Mouse (Mus musculus): ENCODE measurements around the gene Tex33. TPM values are rescaled to one million over a fixed set of nuclear protein-coding genes. Genes with fewer than 3 reads are reported as not detected.
"Not testable (repeated sequence)": the region's sequence is repeated elsewhere in the genome, so short reads cannot be mapped to it uniquely, and the experiment has no call there.

The Tex33 gene
- polyA plus RNA-seq, 1 experiment, result not detected

DNA sequence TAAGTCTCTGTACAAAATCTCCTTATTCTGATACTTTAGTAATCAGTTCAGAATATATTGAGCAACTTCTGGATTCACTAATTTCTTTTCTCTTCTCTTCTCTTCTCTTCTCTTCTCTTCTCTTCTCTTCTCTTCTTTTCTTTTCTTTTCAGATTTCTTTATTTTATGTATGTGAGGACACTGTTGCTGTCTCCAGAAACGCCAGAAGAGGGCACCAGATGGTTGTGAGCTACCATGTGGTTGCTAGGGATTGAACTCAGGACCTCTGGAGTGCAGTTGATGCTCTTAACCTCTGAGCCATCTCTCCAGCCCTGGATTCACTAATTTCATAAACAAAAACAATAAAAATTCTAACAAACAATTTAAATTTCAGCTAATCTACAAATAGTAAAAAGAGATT lies 40.8 kb downstream of the Tex33 start:
- TF ChIP-seq CTCF (IDR thresholded peaks at IDR 0.05; ENCODE audit: control insufficient read depth, insufficient read depth, low read length) (peak; percentile 66), POLR2A (IDR thresholded peaks at IDR 0.05; ENCODE audit: borderline replicate concordance, control insufficient read depth, low read depth, low read length) (no peak)

DNA sequence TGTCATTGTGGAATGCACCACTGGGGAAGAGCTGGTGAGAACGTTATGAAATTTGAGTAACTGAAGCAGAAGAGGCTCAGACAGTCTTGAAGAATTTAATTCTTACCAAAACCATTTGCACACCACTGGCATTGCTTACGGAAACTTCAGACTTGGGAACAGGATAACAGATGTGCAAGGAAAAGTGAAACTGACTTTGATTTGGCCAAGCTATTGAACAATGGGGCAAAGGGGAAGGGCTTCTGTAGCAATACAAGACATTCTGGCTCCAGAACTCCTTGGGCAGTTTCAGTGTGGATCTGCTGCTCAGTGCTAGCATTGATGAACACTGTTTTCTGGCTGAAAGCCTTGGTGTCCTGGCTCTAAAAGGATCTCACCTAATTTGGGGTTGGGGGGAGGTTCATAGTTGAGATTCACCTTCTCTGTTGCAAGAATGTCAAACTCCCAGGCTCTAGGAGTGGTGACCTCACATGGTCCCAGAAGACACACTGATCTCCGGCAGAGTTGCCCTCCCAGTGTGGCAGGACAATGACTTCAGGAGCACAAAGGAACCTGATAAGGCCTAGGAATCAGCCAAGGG lies 44.0 kb downstream of the Tex33 start:
- peaks cover 1% of the 10 kb centered on the region for H3K4me1 ChIP-seq (ENCODE audit: control insufficient read depth, insufficient read depth, low read length)
- WGBS, result 39% methylated on average over 3 of the region's 3 CpGs
- no peak overlapping the region for H3K4me3 ChIP-seq (replicated peaks; ENCODE audit: control insufficient read depth, low read depth, low read length)
- TF ChIP-seq POLR2A (IDR thresholded peaks at IDR 0.05; ENCODE audit: borderline replicate concordance, control insufficient read depth, low read depth, low read length) (no peak), CTCF (IDR thresholded peaks at IDR 0.05; ENCODE audit: control insufficient read depth, insufficient read depth, low read length) (no peak)
- 0 out of 2 replicates have a peak overlapping the region, but pooled peaks have one; percentile 26 for H3K27ac ChIP-seq (ENCODE audit: control insufficient read depth, insufficient read depth, low read depth, low read length, poor library complexity)

More for the DNA sequence above, 40.8 kb downstream of the Tex33 start:
- peaks cover 1% of the 10 kb centered on the region for H3K4me1 ChIP-seq (ENCODE audit: control insufficient read depth, insufficient read depth, low read length)
- 0% methylated on average over 1 of the region's 1 CpGs for WGBS
- no peak overlapping the region for H3K4me3 ChIP-seq (replicated peaks; ENCODE audit: control insufficient read depth, low read depth, low read length)
- no peak overlapping the region; the same call in 1 of the 2 replicates for H3K27ac ChIP-seq (ENCODE audit: control insufficient read depth, insufficient read depth, low read depth, low read length, poor library complexity)

- Histone ChIP-seq H3K4me3 (replicated peaks; ENCODE audit: control insufficient read depth, low read depth, low read length) (no peak overlapping the region), H3K27ac (ENCODE audit: control insufficient read depth, insufficient read depth, low read depth, low read length, poor library complexity) (no peak overlapping the region), H3K4me1 (ENCODE audit: control insufficient read depth, insufficient read depth, low read length) (no peaks in the 10 kb centered on the region)
- TF ChIP-seq POLR2A (IDR thresholded peaks at IDR 0.05; ENCODE audit: borderline replicate concordance, control insufficient read depth, low read depth, low read length) (no peak), CTCF (IDR thresholded peaks at IDR 0.05; ENCODE audit: control insufficient read depth, insufficient read depth, low read length) (no peak)
- 83% methylated on average over 3 of the region's 3 CpGs for WGBS
These were observed 51.1 kb downstream of the Tex33 start for GRCm38 (mm10) chr15:78344567-78344966.

DNA sequence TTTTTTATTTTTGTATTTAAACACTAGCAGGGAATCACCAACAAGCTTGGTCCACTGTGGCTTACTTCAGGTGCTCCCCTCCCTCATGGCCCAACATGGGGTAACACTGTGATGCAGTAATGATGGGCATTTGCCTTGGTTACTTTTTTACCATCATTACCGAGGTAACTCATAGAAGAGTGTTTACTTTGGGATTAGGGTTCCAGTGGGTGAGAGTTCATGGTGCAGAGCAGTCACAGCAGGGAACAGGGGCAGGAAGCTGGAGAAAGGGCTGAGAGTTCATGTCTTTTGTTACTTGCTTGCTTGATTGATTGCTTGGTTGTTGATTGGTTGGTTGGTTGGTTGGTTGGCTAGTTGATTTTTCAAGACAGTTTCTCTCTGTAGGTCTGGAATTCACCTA lies 52.0 kb downstream of the Tex33 start:
- Histone ChIP-seq H3K4me1 (ENCODE audit: control insufficient read depth, insufficient read depth, low read length) (no peaks in the 10 kb centered on the region), H3K4me3 (replicated peaks; ENCODE audit: control insufficient read depth, low read depth, low read length) (no peak overlapping the region), H3K27ac (ENCODE audit: control insufficient read depth, insufficient read depth, low read depth, low read length, poor library complexity) (no peak overlapping the region)
- no peak for TF ChIP-seq CTCF (IDR thresholded peaks at IDR 0.05; ENCODE audit: control insufficient read depth, insufficient read depth, low read length)
- TF ChIP-seq POLR2A (IDR thresholded peaks at IDR 0.05; ENCODE audit: borderline replicate concordance, control insufficient read depth, low read depth, low read length), result no peak
- 74% methylated on average over 1 of the region's 1 CpGs for WGBS

GRCm38 (mm10) chr15:78340919-78341318 lies 54.8 kb downstream of the Tex33 start:
- not testable (repeated sequence) for H3K27ac ChIP-seq (ENCODE audit: control insufficient read depth, insufficient read depth, low read depth, low read length, poor library complexity); H3K4me3 ChIP-seq (replicated peaks; ENCODE audit: control insufficient read depth, low read depth, low read length); H3K4me1 ChIP-seq (ENCODE audit: control insufficient read depth, insufficient read depth, low read length)
- 83% methylated on average over 7 of the region's 7 CpGs for WGBS

DNA sequence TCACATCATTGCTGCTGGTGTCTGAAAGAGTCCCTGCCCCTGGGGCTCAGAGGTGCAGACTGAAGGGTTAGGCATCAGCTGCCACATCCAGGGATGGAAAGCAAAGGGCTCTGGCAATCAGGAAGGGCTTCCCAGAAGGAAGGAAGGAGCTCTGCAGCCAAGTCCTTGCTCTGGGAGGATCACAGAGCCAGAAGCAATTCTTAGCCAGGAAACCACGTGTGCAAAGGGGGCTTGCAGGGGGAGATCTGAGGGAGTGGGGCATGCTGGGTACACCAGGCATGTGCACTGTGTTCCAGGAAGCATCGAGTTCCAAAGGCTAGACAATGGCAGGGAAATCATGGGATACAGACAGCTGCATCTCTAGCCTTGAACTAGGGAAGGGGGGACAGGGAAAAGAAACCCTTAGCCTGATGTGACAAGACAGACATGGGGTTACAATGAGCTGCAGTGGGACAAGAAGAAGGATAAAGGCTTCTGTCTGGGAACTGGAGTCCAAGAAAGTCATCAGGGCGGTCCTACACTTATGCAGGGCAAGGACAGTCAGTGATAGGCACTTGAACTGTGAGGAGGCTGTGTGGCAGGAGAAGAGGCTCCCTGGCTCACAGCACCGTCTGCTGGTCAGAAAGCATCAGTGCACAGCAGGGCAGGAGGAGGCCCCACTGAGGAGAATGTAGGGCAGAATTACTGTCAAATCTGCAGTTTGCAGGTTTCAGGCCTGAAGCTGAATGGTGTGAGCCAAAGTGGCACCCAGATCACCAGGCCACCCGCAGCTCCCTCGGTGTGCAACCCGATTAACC lies 55.9 kb downstream of the Tex33 start:
- 45% methylated on average over 7 of the region's 7 CpGs for WGBS
- not testable (repeated sequence) for H3K4me1 ChIP-seq (ENCODE audit: control insufficient read depth, insufficient read depth, low read length); H3K4me3 ChIP-seq (replicated peaks; ENCODE audit: control insufficient read depth, low read depth, low read length); H3K27ac ChIP-seq (ENCODE audit: control insufficient read depth, insufficient read depth, low read depth, low read length, poor library complexity)
- peak; percentile 97 for TF ChIP-seq CTCF (IDR thresholded peaks at IDR 0.05; ENCODE audit: control insufficient read depth, insufficient read depth, low read length)

GRCm38 (mm10) chr15:78334380-78334779 lies 61.3 kb downstream of the Tex33 start:
- TF ChIP-seq POLR2A (IDR thresholded peaks at IDR 0.05; ENCODE audit: borderline replicate concordance, control insufficient read depth, low read depth, low read length) (no peak), CTCF (IDR thresholded peaks at IDR 0.05; ENCODE audit: control insufficient read depth, insufficient read depth, low read length) (no peak)
- Histone ChIP-seq H3K4me3 (replicated peaks; ENCODE audit: control insufficient read depth, low read depth, low read length) (no peak overlapping the region), H3K27ac (ENCODE audit: control insufficient read depth, insufficient read depth, low read depth, low read length, poor library complexity) (no peak overlapping the region), H3K4me1 (ENCODE audit: control insufficient read depth, insufficient read depth, low read length) (peaks cover 3% of the 10 kb centered on the region; the same call in 1 of the 2 replicates)
- 74% methylated on average over 3 of the region's 3 CpGs for WGBS

DNA sequence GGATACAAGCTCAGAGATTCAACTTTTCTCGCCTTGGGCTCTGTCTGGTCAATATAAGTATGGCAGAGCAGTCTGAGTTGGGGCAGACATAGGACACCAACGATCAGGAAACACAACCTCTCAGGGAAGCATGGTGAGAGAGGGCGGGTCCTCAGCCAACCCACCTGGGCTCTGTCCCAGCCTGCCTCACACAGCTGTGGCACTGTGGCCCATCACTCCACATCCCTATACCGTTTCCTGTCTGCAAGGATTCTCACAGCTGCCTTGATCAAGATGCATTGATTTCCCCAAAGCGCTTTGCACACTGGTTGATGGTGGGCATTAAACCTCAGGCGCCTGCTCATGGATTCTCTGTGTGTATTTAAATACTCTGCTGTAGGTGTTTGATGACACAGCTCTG lies 62.7 kb downstream of the Tex33 start:
- TF ChIP-seq CTCF (IDR thresholded peaks at IDR 0.05; ENCODE audit: control insufficient read depth, insufficient read depth, low read length) (no peak), POLR2A (IDR thresholded peaks at IDR 0.05; ENCODE audit: borderline replicate concordance, control insufficient read depth, low read depth, low read length) (no peak)
- Histone ChIP-seq H3K4me3 (replicated peaks; ENCODE audit: control insufficient read depth, low read depth, low read length) (no peak overlapping the region), H3K4me1 (ENCODE audit: control insufficient read depth, insufficient read depth, low read length) (peaks cover 5% of the 10 kb centered on the region; the same call in 1 of the 2 replicates), H3K27ac (ENCODE audit: control insufficient read depth, insufficient read depth, low read depth, low read length, poor library complexity) (no peak overlapping the region)
- WGBS, result 53% methylated on average over 6 of the region's 6 CpGs

All from bone marrow, adult 2 months (tissue).